Mouse (Mus musculus) midbrain, embryonic 12.5 days (tissue): ENCODE results near the gene Krt75. TPM values are rescaled to one million over a fixed set of nuclear protein-coding genes. Genes with fewer than 3 reads are reported as not detected.
"Not testable (repeated sequence)": the region's sequence is repeated elsewhere in the genome, so short reads cannot be mapped to it uniquely, and the experiment has no call there.

Source experiments
- ATAC-seq: fragments of 200-750 bp; cut with Nextera tagmentation; 2 replicates; pipeline ENCODE4 v1.8.0; 2017; ENCODE audit warnings: low read depth, moderate TSS enrichment, moderate library complexity; ENCODE audit not compliant: low FRiP score
- H3K27ac ChIP-seq: fragments of 300-500 bp; sonication (generic); replicated peaks from 2 replicates; pipeline ENCODE4 v1.5.1; 2016; ENCODE audit warnings: mild to moderate bottlenecking
- H3K27me3 ChIP-seq: fragments of 300-500 bp; sonication (generic); 2 replicates; pipeline ENCODE4 v1.6.1; 2016; ENCODE audit warnings: mild to moderate bottlenecking
- H3K36me3 ChIP-seq: fragments of 300-500 bp; sonication (generic); 2 replicates; pipeline ENCODE4 v1.6.1; 2016
- H3K4me1 ChIP-seq: fragments of 300-500 bp; sonication (generic); 2 replicates; pipeline ENCODE4 v1.6.1; 2016
- H3K4me2 ChIP-seq: fragments of 300-500 bp; sonication (generic); replicated peaks from 2 replicates; pipeline ENCODE4 v1.6.1; 2016; ENCODE audit warnings: mild to moderate bottlenecking, moderate library complexity
- H3K4me3 ChIP-seq: fragments of 300-500 bp; sonication (generic); 2 replicates; pipeline ENCODE4 v1.5.1; 2016; ENCODE audit warnings: mild to moderate bottlenecking
- H3K9ac ChIP-seq: fragments of 300-500 bp; sonication (generic); replicated peaks from 2 replicates; pipeline ENCODE4 v1.6.1; 2016; ENCODE audit warnings: mild to moderate bottlenecking, moderate library complexity
- H3K9me3 ChIP-seq: fragments of 300-500 bp; sonication (generic); 2 replicates; pipeline ENCODE4 v1.6.1; 2016; ENCODE audit warnings: mild to moderate bottlenecking
- WGBS: fragments of 180-500 bp; shearing (Covaris S2); methylation state at CpG from one replicate; pipeline ENCODE4 v1.1.7; 2016; 5-methylcytosine and 5-hydroxymethylcytosine counted together
- polyA plus RNA-seq: library from polyadenylated mRNA; unstranded; fragments of >200 nt; fragmentation: Nextera tagmentation; extraction: Ambion mirVana; gene quantifications from 2 replicates; pipeline ENCODE4 v1.2.1, GENCODE M21; 2016

Gene Krt75
- polyA plus RNA-seq, 1 experiment from 2014 or later: not detected

DNA sequence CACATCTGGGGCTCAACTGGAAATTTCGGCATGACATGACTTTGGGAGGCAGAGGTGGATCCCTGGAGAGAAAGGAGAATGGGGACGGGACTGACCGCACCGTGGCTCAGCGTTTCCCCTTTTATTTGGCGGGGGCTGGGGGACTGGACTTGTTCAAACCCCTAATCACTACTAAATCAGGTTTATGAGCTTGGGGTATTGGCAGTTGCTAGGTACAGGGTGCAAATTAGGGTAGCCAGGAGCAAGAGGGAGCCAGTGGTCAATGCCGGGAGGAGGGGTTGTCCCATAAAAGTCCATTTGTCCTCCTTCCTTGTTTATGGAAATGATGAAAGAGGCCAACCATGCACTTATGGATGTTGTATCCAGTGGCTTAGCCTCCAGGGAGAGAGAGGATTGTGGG lies 23.1 kb downstream of the Krt75 start, which contains the start of gene Krt82:
Gene Krt82 (minus strand): TSS at position 101 of the 400 bp plus-strand sequence.
- Histone ChIP-seq H3K9me3 (no peaks in the 10 kb centered on the region), H3K27me3 (peaks cover 19% of the 10 kb centered on the region), H3K4me1 (peaks cover 11% of the 10 kb centered on the region; the same call in 1 of the 2 replicates), H3K27ac (no peak within 1 kb of the TSS), H3K36me3 (no peaks in the 10 kb centered on the region), H3K4me2 (no peak within 1 kb of the TSS), H3K9ac (no peak within 1 kb of the TSS), H3K4me3 (no peak within 1 kb of the TSS)
- ATAC-seq: no peak
- 80% methylated on average over 7 of the region's 7 CpGs for WGBS

DNA sequence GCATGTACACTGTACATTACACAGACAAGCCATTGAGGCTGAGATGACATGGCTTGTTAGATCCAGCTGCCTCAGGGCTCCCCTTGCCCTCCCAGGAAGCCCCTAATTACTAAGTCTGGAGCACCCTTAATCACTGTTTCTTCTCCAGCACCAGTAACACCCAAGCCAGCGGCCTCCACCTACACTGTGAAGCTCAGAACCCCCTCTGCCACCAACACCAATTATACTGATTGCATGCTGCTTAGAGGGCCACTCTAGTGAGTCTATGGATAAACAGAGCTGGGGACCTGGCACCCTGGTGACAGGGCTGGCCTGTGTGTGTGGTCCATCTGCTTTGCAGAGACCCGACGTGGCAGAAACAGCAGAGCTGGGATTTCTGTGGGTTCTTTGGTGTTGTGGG lies 29.2 kb downstream of the Krt75 start:
- H3K9me3 ChIP-seq: no peaks in the 10 kb centered on the region
- WGBS: 66% methylated on average over 3 of the region's 3 CpGs
- no peak overlapping the region for H3K4me2 ChIP-seq
- H3K27ac ChIP-seq: no peak overlapping the region
- H3K36me3 ChIP-seq: no peaks in the 10 kb centered on the region
- no peak overlapping the region for H3K4me3 ChIP-seq
- no peaks in the 10 kb centered on the region for H3K4me1 ChIP-seq
- 0 out of 2 replicates have a peak, but pooled peaks cover 3% of the 10 kb centered on the region for H3K27me3 ChIP-seq
- no peak for ATAC-seq
- H3K9ac ChIP-seq: no peak overlapping the region

DNA sequence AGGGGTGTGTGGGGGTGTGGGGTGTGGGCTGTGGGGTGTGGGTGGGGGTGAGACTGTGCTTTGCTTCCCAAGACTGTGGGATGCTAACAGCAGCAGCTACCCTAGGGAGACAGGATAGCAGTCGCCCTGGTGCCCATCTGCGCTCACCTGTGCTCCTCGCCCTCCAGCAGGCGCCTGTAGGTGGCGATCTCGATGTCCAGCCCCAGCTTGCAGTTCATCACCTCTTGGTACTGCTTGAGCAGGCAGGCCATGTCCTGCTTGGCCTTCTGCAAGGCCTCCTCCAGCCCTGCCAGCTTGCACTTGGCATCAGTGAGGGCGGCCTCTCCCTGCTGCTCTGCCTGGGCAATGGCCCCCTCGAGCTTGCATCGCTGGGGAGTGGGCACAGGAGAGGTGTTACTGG lies 31.2 kb downstream of the Krt75 start:
- Histone ChIP-seq H3K4me2 (no peak overlapping the region), H3K9ac (no peak overlapping the region), H3K36me3 (no peaks in the 10 kb centered on the region), H3K27me3 (0 out of 2 replicates have a peak, but pooled peaks cover 3% of the 10 kb centered on the region), H3K4me1 (no peaks in the 10 kb centered on the region), H3K27ac (no peak overlapping the region), H3K9me3 (no peaks in the 10 kb centered on the region), H3K4me3 (no peak overlapping the region)
- ATAC-seq: no peak
- 63% methylated on average over 9 of the region's 9 CpGs for WGBS

DNA sequence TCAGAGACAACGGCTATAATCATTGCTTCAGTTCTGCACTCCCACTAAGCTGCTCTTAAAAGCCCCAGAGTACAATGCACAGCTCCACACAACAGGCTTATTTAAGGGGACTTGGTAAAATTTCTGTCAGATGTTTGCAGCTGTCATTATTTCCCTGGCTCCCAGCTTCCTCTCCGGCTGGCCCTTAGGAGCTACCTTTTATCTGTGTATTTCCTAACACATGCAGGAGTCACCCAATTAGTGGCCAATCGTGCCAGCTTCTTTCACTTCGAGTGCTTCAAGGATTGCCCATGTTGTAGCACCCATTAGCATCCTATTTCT lies 35.2 kb downstream of the Krt75 start:
- no peak overlapping the region for H3K9ac ChIP-seq
- H3K27ac ChIP-seq: no peak overlapping the region
- 0 out of 2 replicates have a peak, but pooled peaks cover 3% of the 10 kb centered on the region for H3K27me3 ChIP-seq
- H3K4me3 ChIP-seq: no peak overlapping the region
- H3K4me1 ChIP-seq: no peaks in the 10 kb centered on the region
- 64% methylated on average over 4 of the region's 4 CpGs for WGBS
- H3K4me2 ChIP-seq: no peak overlapping the region
- no peak for ATAC-seq
- no peaks in the 10 kb centered on the region for H3K36me3 ChIP-seq
- no peaks in the 10 kb centered on the region for H3K9me3 ChIP-seq

DNA sequence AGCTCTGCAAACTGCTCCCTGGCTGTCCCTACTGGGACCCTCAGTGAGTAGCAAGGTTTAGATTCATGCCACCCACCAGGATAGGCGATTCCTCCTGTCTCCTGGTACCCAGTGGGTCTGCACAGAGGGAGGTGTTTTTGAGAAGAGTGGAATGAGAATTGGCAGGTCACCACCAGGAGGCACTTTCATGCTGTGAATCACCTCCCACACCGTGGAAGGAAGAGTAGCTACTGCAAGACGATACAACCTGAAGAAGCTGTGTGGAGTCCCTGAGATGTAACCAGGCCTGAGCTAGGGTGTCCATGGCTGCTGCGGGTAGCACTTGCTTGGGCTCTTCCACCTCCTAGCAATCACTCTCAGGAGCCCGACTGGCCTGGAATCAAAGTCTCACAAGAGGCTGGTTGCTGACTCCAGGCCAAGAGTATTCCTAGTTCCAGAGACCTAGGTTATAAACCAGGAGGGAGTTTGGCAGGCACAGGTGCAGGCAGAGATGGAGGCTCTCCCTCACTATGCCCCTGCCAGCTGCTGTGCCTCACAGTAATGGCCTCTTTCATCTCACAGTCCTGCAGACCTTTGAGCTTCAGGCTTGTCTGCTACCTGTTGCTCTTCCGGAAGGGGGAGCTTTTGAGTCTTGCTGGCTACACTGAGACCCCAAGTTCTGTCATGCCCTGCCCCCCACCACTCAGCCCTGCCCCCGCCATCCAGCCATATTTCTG lies 35.7 kb downstream of the Krt75 start:
- Histone ChIP-seq H3K4me3 (no peak overlapping the region), H3K36me3 (no peaks in the 10 kb centered on the region), H3K27me3 (no peaks in the 10 kb centered on the region), H3K4me1 (no peaks in the 10 kb centered on the region), H3K9me3 (no peaks in the 10 kb centered on the region), H3K27ac (no peak overlapping the region), H3K9ac (no peak overlapping the region), H3K4me2 (no peak overlapping the region)
- 40% methylated on average over 7 of the region's 7 CpGs for WGBS
- ATAC-seq: no peak

DNA sequence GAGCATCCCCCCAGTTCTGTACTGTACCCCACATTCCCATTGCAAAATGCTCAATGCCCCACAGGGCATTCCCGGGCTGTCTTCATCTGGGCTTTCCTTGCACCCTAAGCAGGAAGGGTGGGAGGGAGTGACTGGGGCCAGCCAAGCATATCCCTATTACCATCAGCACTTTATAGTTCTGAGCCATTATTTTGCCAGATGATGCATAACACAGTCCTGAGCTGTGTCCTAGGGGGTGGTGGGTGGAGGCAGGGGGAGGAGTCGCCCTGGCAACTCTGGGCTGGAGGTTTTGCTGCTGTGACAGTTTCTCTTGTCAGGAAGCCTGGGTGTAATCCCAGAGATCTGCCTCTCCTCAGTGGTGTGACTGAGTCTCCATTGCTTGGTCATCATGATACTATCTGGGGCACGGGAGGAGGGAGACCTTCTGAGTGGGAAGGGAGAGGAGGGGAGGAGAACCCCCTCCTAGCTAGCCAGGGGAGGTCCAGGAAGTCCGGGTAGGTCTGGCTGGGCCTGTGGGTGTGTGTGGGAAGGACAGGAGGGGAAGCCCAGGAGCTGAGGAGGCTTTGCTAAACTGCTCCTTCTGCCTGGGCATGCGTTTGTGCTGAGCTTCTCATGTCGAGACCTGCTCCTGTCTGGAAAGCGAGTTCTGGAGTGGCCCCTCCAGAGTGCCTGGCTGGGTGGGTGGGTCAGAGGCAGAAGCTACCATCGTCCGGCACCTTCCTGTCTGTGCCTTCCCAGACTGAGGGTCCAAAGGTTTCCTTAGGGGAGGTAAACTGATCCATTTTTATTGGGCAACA lies 37.5 kb downstream of the Krt75 start:
- H3K9ac ChIP-seq: no peak overlapping the region
- no peak overlapping the region for H3K27ac ChIP-seq
- ATAC-seq: no peak

DNA sequence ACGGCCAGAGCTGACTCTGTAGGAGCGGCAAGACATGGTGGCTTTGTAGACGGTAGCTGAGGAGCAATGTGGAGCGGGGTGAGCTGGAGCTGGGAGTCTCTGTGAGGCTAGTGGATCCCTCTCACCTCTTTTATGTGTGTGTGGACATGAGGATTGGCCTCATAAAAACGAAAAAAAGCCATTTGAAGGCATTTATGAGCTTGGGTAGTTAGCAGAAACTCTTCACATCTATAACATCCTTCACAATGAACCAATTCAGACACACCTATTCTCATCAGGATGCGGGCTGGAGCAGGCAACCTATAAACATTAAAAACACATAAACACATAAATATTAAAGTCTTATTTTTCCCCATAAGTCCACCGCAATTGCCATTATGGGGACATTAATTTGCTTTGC lies 41.0 kb downstream of the Krt75 start, which contains the start of gene Krt84:
Gene Krt84 (minus strand): TSS at position 101 of the 400 bp plus-strand sequence.
- Histone ChIP-seq H3K4me1 (no peaks in the 10 kb centered on the region), H3K9me3 (no peaks in the 10 kb centered on the region), H3K36me3 (no peaks in the 10 kb centered on the region), H3K4me2 (no peak within 1 kb of the TSS), H3K27ac (no peak within 1 kb of the TSS), H3K4me3 (no peak within 1 kb of the TSS), H3K27me3 (no peaks in the 10 kb centered on the region), H3K9ac (no peak within 1 kb of the TSS)
- ATAC-seq: no peak
- WGBS: 87% methylated on average over 7 of the region's 7 CpGs

More for the DNA sequence above, 37.5 kb downstream of the Krt75 start:
- Histone ChIP-seq H3K9me3 (no peaks in the 10 kb centered on the region), H3K4me1 (no peaks in the 10 kb centered on the region), H3K4me2 (no peak overlapping the region), H3K36me3 (no peaks in the 10 kb centered on the region), H3K27me3 (no peaks in the 10 kb centered on the region), H3K4me3 (no peak overlapping the region)
- WGBS: 68% methylated on average over 9 of the region's 9 CpGs

DNA sequence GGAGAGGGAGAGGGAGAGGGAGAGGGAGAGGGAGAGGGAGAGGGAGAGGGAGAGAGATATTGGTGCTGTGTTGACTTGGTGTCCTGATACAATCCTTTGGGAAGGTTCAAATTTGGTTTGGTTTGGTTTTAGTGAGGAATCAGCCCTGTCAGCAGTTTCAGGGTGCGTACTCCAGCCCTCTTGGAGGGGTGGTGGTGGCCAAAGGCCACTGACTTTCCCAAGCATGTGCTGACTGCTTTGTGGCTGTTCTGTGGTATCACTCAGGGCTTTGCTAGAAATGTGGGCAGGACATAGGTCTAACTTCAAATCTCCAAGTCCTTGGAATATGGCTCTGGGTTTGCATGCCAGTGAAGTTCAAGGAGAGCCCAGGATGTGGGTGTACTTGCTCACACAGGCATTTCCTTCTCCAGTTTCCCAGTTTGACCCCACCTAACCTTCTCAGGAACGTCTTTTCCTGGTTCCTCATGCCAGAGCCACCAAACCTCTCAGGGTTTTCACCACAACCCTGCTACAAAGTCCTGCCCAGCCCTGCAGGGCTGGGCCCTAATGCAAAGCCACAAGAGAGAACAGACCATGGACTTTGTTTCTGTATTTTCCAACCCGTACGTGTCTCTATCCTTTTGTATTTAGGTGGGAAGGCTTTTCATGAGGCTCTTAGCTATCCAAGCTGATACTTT lies 51.0 kb downstream of the Krt75 start:
- ATAC-seq: no peak
- no peak overlapping the region for H3K27ac ChIP-seq
- no peaks in the 10 kb centered on the region for H3K27me3 ChIP-seq
- no peaks in the 10 kb centered on the region for H3K4me1 ChIP-seq
- 85% methylated on average over 4 of the region's 4 CpGs for WGBS
- H3K4me3 ChIP-seq: no peak overlapping the region
- no peaks in the 10 kb centered on the region for H3K36me3 ChIP-seq
- H3K9ac ChIP-seq: no peak overlapping the region
- H3K9me3 ChIP-seq: no peaks in the 10 kb centered on the region
- no peak overlapping the region for H3K4me2 ChIP-seq

DNA sequence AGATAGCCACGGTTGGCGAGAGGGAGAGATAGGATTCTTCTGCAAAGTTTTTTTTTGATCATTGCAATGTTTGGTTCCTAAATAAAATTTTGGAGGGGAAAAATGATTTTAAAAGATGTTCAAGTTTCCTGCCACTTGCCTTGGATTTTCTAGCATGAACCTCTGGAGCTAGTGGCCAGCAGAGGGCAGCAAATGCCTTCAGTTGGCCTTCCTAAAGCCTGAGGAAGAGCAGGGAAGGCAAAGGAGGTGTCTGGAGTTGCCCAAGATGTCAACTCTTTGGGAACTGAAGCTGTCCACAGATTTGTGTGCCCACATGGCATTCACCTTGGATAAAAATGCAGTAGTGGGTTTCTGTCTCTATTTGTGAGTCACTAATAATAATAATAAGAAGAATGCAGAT lies 53.9 kb downstream of the Krt75 start:
- no peak overlapping the region for H3K4me3 ChIP-seq
- no peaks in the 10 kb centered on the region for H3K36me3 ChIP-seq
- no peaks in the 10 kb centered on the region for H3K4me1 ChIP-seq
- no peak for ATAC-seq
- H3K9me3 ChIP-seq: no peaks in the 10 kb centered on the region
- 14% methylated on average over 2 of the region's 2 CpGs for WGBS
- no peak overlapping the region for H3K9ac ChIP-seq
- no peak overlapping the region for H3K27ac ChIP-seq
- H3K4me2 ChIP-seq: no peak overlapping the region
- no peaks in the 10 kb centered on the region for H3K27me3 ChIP-seq

DNA sequence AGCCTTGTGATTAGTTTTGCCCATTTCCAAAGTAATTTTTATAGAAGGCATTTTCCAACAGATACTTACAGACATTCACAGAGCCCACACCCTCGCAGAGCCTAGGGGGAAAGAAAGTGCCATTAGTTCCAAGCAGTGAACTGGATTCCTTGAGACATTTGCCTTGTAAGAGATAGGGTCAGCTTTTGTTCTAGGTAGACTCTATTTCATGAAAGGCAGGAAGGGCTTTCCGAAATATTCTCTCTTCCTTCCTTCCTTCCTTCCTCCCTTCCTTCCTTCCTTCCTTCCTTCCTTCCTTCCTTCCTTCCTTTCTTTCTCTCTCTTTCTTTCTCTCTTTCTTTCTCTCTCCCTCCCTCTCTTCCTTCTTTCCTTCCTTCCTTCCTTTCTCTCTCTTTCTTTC lies 56.5 kb downstream of the Krt75 start, which contains the start of gene Gm49425:
Gene Gm49425 (minus strand): TSS at position 101 of the 400 bp plus-strand sequence.
- not testable (repeated sequence) for H3K9me3 ChIP-seq, H3K4me3 ChIP-seq, H3K36me3 ChIP-seq, H3K4me2 ChIP-seq, H3K27me3 ChIP-seq, H3K9ac ChIP-seq, H3K27ac ChIP-seq, ATAC-seq, H3K4me1 ChIP-seq
- 70% methylated on average over 2 of the region's 2 CpGs for WGBS
